Mouse (Mus musculus) liver, adult 2 months (tissue): ENCODE results near the gene Fam24b. TPM values are rescaled to one million over a fixed set of nuclear protein-coding genes. Genes with fewer than 3 reads are reported as not detected.

Experiments used
- DNase-seq: peaks from one replicate; pipeline ENCODE4 v3.0.0-alpha.2; 2011; ENCODE audit warnings: low read depth, low spot score; ENCODE audit errors: extremely low read depth
- H3K27ac ChIP-seq: fragments of 200-500 bp; replicated peaks from 2 replicates; pipeline ENCODE4 v1.5.1; 2012; ENCODE audit warnings: low read depth, mild to moderate bottlenecking, control low read depth, inconsistent platforms, low read length; ENCODE audit not compliant: insufficient read depth
- H3K27me3 ChIP-seq: fragments of 200-500 bp; 2 replicates; pipeline ENCODE4 v1.6.1; 2012; ENCODE audit warnings: mild to moderate bottlenecking, moderate library complexity, low read length, inconsistent platforms; ENCODE audit not compliant: control insufficient read depth, insufficient read depth
- H3K36me3 ChIP-seq: fragments of 200-500 bp; 2 replicates; pipeline ENCODE4 v1.6.1; 2012; ENCODE audit warnings: low read length, inconsistent platforms; ENCODE audit not compliant: control insufficient read depth, insufficient read depth
- H3K4me1 ChIP-seq: fragments of 200-500 bp; 2 replicates; pipeline ENCODE4 v1.6.1; 2011; ENCODE audit warnings: low read length; ENCODE audit not compliant: control insufficient read depth, insufficient read depth
- H3K4me3 ChIP-seq: fragments of 200-500 bp; 2 replicates; pipeline ENCODE4 v1.5.1; 2011; ENCODE audit warnings: low read depth, mild to moderate bottlenecking, control low read depth, low read length, moderate library complexity; ENCODE audit not compliant: insufficient read depth
- H3K79me2 ChIP-seq: fragments of 200-500 bp; 2 replicates; pipeline ENCODE4 v1.6.1; 2012; ENCODE audit warnings: inconsistent platforms, mild to moderate bottlenecking, low read length, moderate library complexity; ENCODE audit not compliant: control insufficient read depth, insufficient read depth
- H3K9ac ChIP-seq: fragments of 200-500 bp; 2 replicates; pipeline ENCODE4 v1.6.1; 2012; ENCODE audit warnings: low read depth, mild to moderate bottlenecking, control low read depth, inconsistent platforms, low read length
- CTCF ChIP-seq: fragments of 200-500 bp; IDR thresholded peaks from 2 replicates; pipeline ENCODE4 v1.5.1; 2011; ENCODE audit warnings: low read depth, low read length, control low read depth
- POLR2A ChIP-seq: fragments of 200-500 bp; IDR thresholded peaks from 2 replicates; pipeline ENCODE4 v1.6.1; 2011; ENCODE audit warnings: low read length, control low read depth; ENCODE audit not compliant: insufficient read depth; ENCODE audit errors: extremely low read depth
- WGBS: fragments of 180-500 bp; shearing (Covaris S2); methylation state at CpG from one replicate; pipeline ENCODE4 v1.1.7; 2018; 5-methylcytosine and 5-hydroxymethylcytosine counted together
- polyA plus RNA-seq: library from polyadenylated mRNA; depleted of rRNA; stranded (reverse); fragments of >200 nt; gene quantifications from 2 replicates; pipeline ENCODE4 v1.2.3, GENCODE M21; 2012; rRNA removed
- total RNA-seq: library from RNA; depleted of rRNA; stranded (reverse); fragments of >200 nt; gene quantifications from 2 replicates; pipeline ENCODE4 v1.2.3, GENCODE M21; 2014; rRNA removed

Fam24b gene
- total and polyA plus RNA-seq, 2 experiments: 0.91 TPM; not detected in 1

DNA sequence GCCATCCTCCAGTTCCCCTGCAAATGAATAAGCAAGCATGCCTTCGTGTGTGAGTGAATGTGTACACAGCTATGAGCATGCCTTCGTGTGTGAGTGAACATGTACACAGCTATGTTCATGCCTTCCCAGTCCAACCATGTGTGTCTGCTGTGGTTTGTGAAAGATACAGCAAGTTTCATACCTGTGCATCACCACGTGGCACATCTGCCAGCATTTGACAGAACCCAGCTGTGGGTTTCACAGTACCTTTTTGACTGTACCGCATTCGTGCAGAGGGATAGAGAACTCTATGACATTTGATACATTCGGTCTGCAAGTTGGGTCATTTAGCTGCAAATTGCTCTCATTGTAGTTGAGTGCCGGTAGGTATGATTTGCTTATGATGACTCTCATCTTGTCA is 14.8 kb downstream of the Fam24b start:
- H3K36me3 ChIP-seq: no peaks in the 10 kb centered on the region
- H3K4me3 ChIP-seq: no peak overlapping the region
- H3K9ac ChIP-seq: no peak overlapping the region
- no peak overlapping the region for H3K27ac ChIP-seq
- TF ChIP-seq CTCF: no peak
- TF ChIP-seq POLR2A: no peak
- H3K79me2 ChIP-seq: no peaks in the 10 kb centered on the region
- no peak for DNase-seq
- WGBS: 79% methylated on average over 7 of the region's 7 CpGs
- H3K27me3 ChIP-seq: no peaks in the 10 kb centered on the region
- no peaks in the 10 kb centered on the region for H3K4me1 ChIP-seq

DNA sequence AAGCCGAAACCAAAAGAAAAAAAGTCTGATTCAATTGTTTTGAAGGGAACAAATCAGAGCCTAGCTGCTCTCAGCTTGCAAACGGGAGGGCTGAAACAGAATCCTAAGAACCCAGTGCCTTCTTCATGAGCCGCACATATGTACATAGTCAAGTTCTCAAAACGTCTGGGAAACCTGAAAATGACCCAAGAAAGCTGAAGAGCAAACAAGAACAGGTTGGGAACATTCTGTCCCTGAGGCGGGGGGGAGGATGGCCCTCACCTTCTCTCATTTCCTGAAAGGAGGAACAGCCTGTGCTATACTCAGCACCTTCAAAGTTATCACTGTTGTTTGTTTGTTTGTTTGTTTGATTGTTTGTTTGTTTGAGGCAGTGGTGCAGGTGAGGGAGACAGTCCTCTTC is 22.6 kb downstream of the Fam24b start:
- no peaks in the 10 kb centered on the region for H3K36me3 ChIP-seq
- H3K4me3 ChIP-seq: no peak overlapping the region
- TF ChIP-seq CTCF (no peak), POLR2A (no peak)
- 80% methylated on average over 5 of the region's 5 CpGs for WGBS
- no peak overlapping the region for H3K27ac ChIP-seq
- no peak for DNase-seq
- no peaks in the 10 kb centered on the region for H3K27me3 ChIP-seq
- no peaks in the 10 kb centered on the region for H3K4me1 ChIP-seq
- H3K79me2 ChIP-seq: no peaks in the 10 kb centered on the region
- H3K9ac ChIP-seq: no peak overlapping the region

DNA sequence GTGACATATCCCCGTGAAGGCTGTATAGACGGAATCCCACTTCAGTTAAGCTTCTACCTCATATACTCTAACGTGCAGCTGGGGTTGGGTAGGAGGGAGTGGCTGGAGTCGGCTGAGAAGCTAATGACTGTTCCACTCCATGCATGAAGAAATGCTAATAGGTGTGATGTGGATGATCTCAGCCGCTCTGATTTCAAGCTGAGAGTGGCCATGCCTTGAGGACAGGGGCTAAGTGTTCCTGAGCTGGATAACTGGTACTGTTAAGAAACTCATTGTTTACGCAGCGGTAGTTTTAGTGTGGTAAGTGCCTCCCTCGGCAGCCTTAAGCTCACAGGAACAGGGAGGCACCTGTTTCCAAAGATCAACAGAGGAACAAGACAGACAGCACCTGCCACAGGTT is 26.0 kb downstream of the Fam24b start:
- WGBS: 76% methylated on average over 8 of the region's 8 CpGs
- Histone ChIP-seq H3K4me3 (no peak overlapping the region), H3K9ac (no peak overlapping the region), H3K36me3 (no peaks in the 10 kb centered on the region), H3K27ac (no peak overlapping the region), H3K4me1 (no peaks in the 10 kb centered on the region), H3K79me2 (no peaks in the 10 kb centered on the region), H3K27me3 (no peaks in the 10 kb centered on the region)
- TF ChIP-seq CTCF (no peak), POLR2A (no peak)
- no peak for DNase-seq

- Histone ChIP-seq H3K79me2 (no peaks in the 10 kb centered on the region), H3K9ac (no peak overlapping the region), H3K4me1 (no peaks in the 10 kb centered on the region), H3K27me3 (no peaks in the 10 kb centered on the region), H3K27ac (no peak overlapping the region), H3K4me3 (no peak overlapping the region), H3K36me3 (no peaks in the 10 kb centered on the region)
- TF ChIP-seq CTCF (no peak), POLR2A (no peak)
- DNase-seq: no peak
- WGBS: 79% methylated on average over 8 of the region's 8 CpGs
These were observed 32.2 kb downstream of the Fam24b start for GRCm38 (mm10) chr7:131297151-131297550.

Other genes with a start within 250 kb of the Fam24b start
- gene 4933402N03Rik, start 183.2 kb downstream of the Fam24b start, total RNA-seq: not detected in 2 replicates
- not detected in 2 replicates for gene 4933402N03Rik, start 183.2 kb downstream of the Fam24b start, polyA plus RNA-seq
- not detected in 2 replicates for gene 5430419D17Rik, start 155.1 kb downstream of the Fam24b start, total RNA-seq
- not detected in 2 replicates for gene 5430419D17Rik, start 155.1 kb downstream of the Fam24b start, polyA plus RNA-seq
- gene Cuzd1, start 7.2 kb downstream of the Fam24b start, total RNA-seq: 0.47 and 4.0 TPM in 2 replicates
- gene Cuzd1, start 7.2 kb downstream of the Fam24b start, polyA plus RNA-seq: not detected in 2 replicates
- gene Fam24a, start 4.3 kb upstream of the Fam24b start, total RNA-seq: not detected in 2 replicates
- not detected in 2 replicates for gene Fam24a, start 4.3 kb upstream of the Fam24b start, polyA plus RNA-seq
- 1.7 and 1.9 TPM in 2 replicates for gene 2310057M21Rik, start 33.2 kb upstream of the Fam24b start, total RNA-seq
- 2.0 and 3.7 TPM in 2 replicates for gene 2310057M21Rik, start 33.2 kb upstream of the Fam24b start, polyA plus RNA-seq
- 26.2 and 27.0 TPM in 2 replicates for gene Pstk, start 41.6 kb upstream of the Fam24b start, total RNA-seq
- gene Pstk, start 41.6 kb upstream of the Fam24b start, polyA plus RNA-seq: 26.7 and 30.9 TPM in 2 replicates
- gene Ikzf5, start 81.0 kb upstream of the Fam24b start, total RNA-seq: 3.8 and 4.9 TPM in 2 replicates
- 2.0 and 3.4 TPM in 2 replicates for gene Ikzf5, start 81.0 kb upstream of the Fam24b start, polyA plus RNA-seq
- 95.8 and 105 TPM in 2 replicates for gene Acadsb, start 81.1 kb upstream of the Fam24b start, total RNA-seq
- 20.3 and 24.4 TPM in 2 replicates for gene Acadsb, start 81.1 kb upstream of the Fam24b start, polyA plus RNA-seq
- not detected in 2 replicates for gene Hmx3, start 213.4 kb upstream of the Fam24b start, total RNA-seq
- gene Hmx3, start 213.4 kb upstream of the Fam24b start, polyA plus RNA-seq: not detected in 2 replicates
- not detected in 2 replicates for gene Hmx2, start 219.3 kb upstream of the Fam24b start, total RNA-seq
- gene Hmx2, start 219.3 kb upstream of the Fam24b start, polyA plus RNA-seq: not detected in 2 replicates
- gene Bub3, start 230.7 kb upstream of the Fam24b start, total RNA-seq: 25.4 and 26.8 TPM in 2 replicates
- gene Bub3, start 230.7 kb upstream of the Fam24b start, polyA plus RNA-seq: 24.5 and 25.2 TPM in 2 replicates